19 mouse cellular contexts compared by ENCODE assay signal in genomic region chr5:119592891-119593290, GRCm38 (mm10).
"Had no signal": no experiment of that assay in that cellular context is flagged by ENCODE, and none has a peak within 500 bp of the region (broad histone marks: within the 10 kb centered on the region; RNA-seq: fewer than 3 reads in every experiment).

No protein-coding gene starts in this region.

- H3K4me2 ChIP-seq: lung, embryonic 14.5 days; midbrain, embryonic 12.5 days; neural tube, embryonic 13.5 days; neural tube, embryonic 15.5 days had no signal

- ATAC-seq: midbrain, embryonic 16.5 days had no signal

- DNase-seq: lung, adult 18-20 months; lung, embryonic 14.5 days; lung, postnatal 10 days; lung, postnatal 4 days; midbrain, embryonic 14.5 days; retina, postnatal 1 day; right cerebral cortex, adult 18-20 months; right cerebral cortex, postnatal 25 days; right cerebral cortex, postnatal 4 days; spleen, adult 18-20 months; thymus, adult 18-20 months; thymus, postnatal 14 days; thymus, postnatal 36 days had no signal

- H3K27me3 ChIP-seq: midbrain, embryonic 12.5 days; neural tube, embryonic 13.5 days; neural tube, embryonic 15.5 days had no signal

- H3K9me3 ChIP-seq: midbrain, embryonic 10.5 days; midbrain, embryonic 12.5 days; neural tube, embryonic 13.5 days; neural tube, embryonic 15.5 days had no signal

- H3K4me3 ChIP-seq: midbrain, embryonic 10.5 days; midbrain, embryonic 12.5 days; myocyte; neural tube, embryonic 13.5 days; neural tube, embryonic 15.5 days had no signal

- H3K4me1 ChIP-seq: midbrain, embryonic 12.5 days; neural tube, embryonic 13.5 days had no signal

- H3K9ac ChIP-seq: lung, embryonic 14.5 days; midbrain, embryonic 12.5 days; neural tube, embryonic 13.5 days; neural tube, embryonic 15.5 days had no signal

- H3K36me3 ChIP-seq: midbrain, embryonic 10.5 days; midbrain, embryonic 12.5 days; neural tube, embryonic 13.5 days; neural tube, embryonic 15.5 days had no signal

- H3K27ac ChIP-seq: midbrain, embryonic 10.5 days; midbrain, embryonic 12.5 days; neural tube, embryonic 13.5 days; neural tube, embryonic 15.5 days had no signal
